Mouse (Mus musculus) myocyte (in vitro differentiated cells): ENCODE data around the gene Cd81. TPM values are rescaled to one million over a fixed set of nuclear protein-coding genes. Genes with fewer than 3 reads are reported as not detected.

Source experiments
- H3K27me3 ChIP-seq: one replicate; pipeline ENCODE4 v1.6.1; 2011; ENCODE audit not compliant: control insufficient read depth, insufficient read depth, insufficient read length
- H3K36me3 ChIP-seq: one replicate; pipeline ENCODE4 v1.6.1; 2011; ENCODE audit not compliant: control insufficient read depth, insufficient read depth
- H3K4me2 ChIP-seq: one replicate; pipeline ENCODE4 v1.6.1; 2011; ENCODE audit warnings: low read depth, control low read depth
- H3K4me3 ChIP-seq: one replicate; pipeline ENCODE4 v1.5.1; 2011; ENCODE audit warnings: mild to moderate bottlenecking, control low read depth, moderate library complexity
- H3K79me2 ChIP-seq: one replicate; pipeline ENCODE4 v1.6.1; 2011; ENCODE audit not compliant: control insufficient read depth, insufficient read depth
- H3ac ChIP-seq: one replicate; pipeline ENCODE4 v1.6.1; 2011; ENCODE audit not compliant: control insufficient read depth, insufficient read length
- CEBPB ChIP-seq: IDR thresholded peaks from 2 replicates; pipeline ENCODE4 v1.6.1; 2011; ENCODE audit warnings: mild to moderate bottlenecking, moderate library complexity; ENCODE audit not compliant: poor library complexity, insufficient read depth, severe bottlenecking
- E2F4 ChIP-seq: IDR thresholded peaks from one replicate; pipeline ENCODE4 v1.6.1; 2011; ENCODE audit warnings: mild to moderate bottlenecking, control low read depth, moderate library complexity; ENCODE audit not compliant: insufficient read depth
- MAX ChIP-seq: IDR thresholded peaks from one replicate; pipeline ENCODE4 v1.6.1; 2011; ENCODE audit warnings: low read depth, mild to moderate bottlenecking, control low read depth
- MYOD1 ChIP-seq, 3 experiments: IDR thresholded peaks; one replicate each; pipeline ENCODE4 v1.6.1; 2011; ENCODE audit warnings: control low read depth in 2 of 3, low read depth in 2 of 3, mild to moderate bottlenecking in 2 of 3, moderate library complexity in 1 of 3; ENCODE audit not compliant: insufficient read length in 2 of 3, control insufficient read depth in 1 of 3
- MYOG ChIP-seq, 3 experiments: IDR thresholded peaks; one replicate each; pipeline ENCODE4 v1.6.1; 2011; ENCODE audit warnings: control low read depth in 2 of 3, low read depth in 2 of 3, mild to moderate bottlenecking in 2 of 3; ENCODE audit not compliant: insufficient read length in 2 of 3, control insufficient read depth in 1 of 3, insufficient read depth in 1 of 3
- POLR2A ChIP-seq: IDR thresholded peaks from one replicate; pipeline ENCODE4 v1.6.1; 2011; ENCODE audit warnings: low read depth, mild to moderate bottlenecking, control low read depth, moderate library complexity; ENCODE audit not compliant: insufficient read length
- POLR2AphosphoS2 ChIP-seq: IDR thresholded peaks from one replicate; pipeline ENCODE4 v1.6.1; 2011; ENCODE audit warnings: low read depth, control low read depth; ENCODE audit not compliant: insufficient read length
- REST ChIP-seq: IDR thresholded peaks from one replicate; pipeline ENCODE4 v1.6.1; 2011; ENCODE audit warnings: mild to moderate bottlenecking, control low read depth, moderate library complexity; ENCODE audit not compliant: insufficient read depth, insufficient read length
- SRF ChIP-seq: IDR thresholded peaks from one replicate; pipeline ENCODE4 v1.6.1; 2011; ENCODE audit warnings: low read depth; ENCODE audit not compliant: control insufficient read depth, insufficient read length
- TCF12 ChIP-seq: IDR thresholded peaks from one replicate; pipeline ENCODE4 v1.6.1; 2011; ENCODE audit warnings: mild to moderate bottlenecking, control low read depth; ENCODE audit not compliant: poor library complexity, insufficient read depth, severe bottlenecking
- TCF3 ChIP-seq: IDR thresholded peaks from one replicate; pipeline ENCODE4 v1.6.1; 2011; ENCODE audit warnings: low read depth, control low read depth; ENCODE audit not compliant: insufficient read length
- USF1 ChIP-seq: IDR thresholded peaks from one replicate; pipeline ENCODE4 v1.6.1; 2011; ENCODE audit warnings: low read depth, mild to moderate bottlenecking, control low read depth, moderate library complexity
- polyA plus RNA-seq: library from polyadenylated mRNA; unstranded; fragments of >200 nt; fragmentation: generic; extraction: Trizol; gene quantifications from one replicate; pipeline ENCODE4 v1.2.1, GENCODE M21; 2012; ENCODE audit warnings: missing spikeins

The Cd81 gene
- polyA plus RNA-seq, 1 experiment, result 744 TPM

DNA sequence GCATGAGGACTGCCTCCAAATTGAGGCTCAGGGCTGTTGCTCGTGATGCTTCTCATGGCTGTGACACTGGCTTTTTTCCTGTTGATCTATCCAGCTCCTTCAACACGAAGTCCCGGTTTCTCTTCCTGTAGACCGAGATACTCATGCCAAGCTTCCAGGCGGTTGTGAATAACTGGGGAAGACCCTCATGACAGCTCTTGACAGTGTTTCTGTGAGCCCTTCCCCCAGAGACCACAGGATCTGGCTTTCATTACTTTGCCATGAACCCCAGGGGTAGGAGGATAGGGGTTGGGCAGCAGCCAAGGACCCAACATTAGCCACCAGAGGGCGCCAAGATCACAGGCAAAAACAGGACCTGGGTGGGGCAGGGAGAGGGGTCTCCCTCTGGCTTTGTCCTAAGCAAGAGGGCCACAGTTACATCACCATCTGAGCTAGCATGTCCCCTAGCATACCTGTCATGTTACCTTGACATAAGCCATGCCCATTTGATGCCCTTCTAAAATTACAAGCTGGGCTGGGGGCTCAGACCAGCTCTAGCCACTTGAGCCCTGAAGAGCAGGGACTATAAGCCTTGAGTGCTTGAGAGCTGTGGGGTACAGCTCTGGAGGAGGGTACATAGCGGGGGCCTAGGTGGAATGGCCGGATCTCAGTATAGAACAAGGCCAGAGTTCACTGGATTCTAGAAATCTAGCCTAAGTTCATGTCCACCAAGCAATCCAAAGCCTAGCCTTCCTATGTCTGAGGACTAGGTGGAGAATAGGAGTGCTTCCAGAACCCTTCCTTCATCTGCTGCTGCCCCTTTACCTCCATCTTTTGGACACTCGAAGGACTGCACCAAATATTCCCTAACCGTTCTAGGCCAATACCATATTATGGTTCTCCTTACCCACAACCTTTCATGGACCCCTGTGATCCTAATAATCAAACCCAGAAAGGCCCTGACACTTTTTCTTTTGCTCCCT is 42.3 kb downstream of the Cd81 start, which contains the start of gene Trpm5:
Gene Trpm5 (minus strand): TSS at position 51 of the 962 bp plus-strand sequence.
- peaks cover 15% of the 10 kb centered on the region for H3K27me3 ChIP-seq
- H3ac ChIP-seq, result no peak within 1 kb of the TSS
- no peaks in the 10 kb centered on the region for H3K79me2 ChIP-seq
- H3K4me3 ChIP-seq, result no peak within 1 kb of the TSS
- TF ChIP-seq POLR2A, result no peak
- no peak for TF ChIP-seq POLR2AphosphoS2
- TF ChIP-seq MAX, result no peak
- no peak for TF ChIP-seq REST
- TF ChIP-seq MYOG (IDR thresholded peaks at IDR 0.05; ENCODE audit: control insufficient read depth in 1 of 3, insufficient read depth in 1 of 3, insufficient read length in 2 of 3, low read depth in 2 of 3), result no peak
- TF ChIP-seq TCF12, result no peak
- no peak for TF ChIP-seq USF1
- no peak for TF ChIP-seq MYOD1 (IDR thresholded peaks at IDR 0.05; ENCODE audit: control insufficient read depth in 1 of 3, insufficient read length in 2 of 3, low read depth in 2 of 3)
- no peak for TF ChIP-seq TCF3
- no peak for TF ChIP-seq E2F4
- no peak for TF ChIP-seq CEBPB
- no peak for TF ChIP-seq SRF
- no peaks in the 10 kb centered on the region for H3K36me3 ChIP-seq
- H3K4me2 ChIP-seq, result no peak within 1 kb of the TSS

GRCm38 (mm10) chr7:143095554-143095907 is 43.0 kb downstream of the Cd81 start:
- Histone ChIP-seq H3K4me3 (no peak overlapping the region), H3K79me2 (no peaks in the 10 kb centered on the region), H3K4me2 (no peak overlapping the region), H3K36me3 (no peaks in the 10 kb centered on the region), H3ac (no peak overlapping the region), H3K27me3 (peaks cover 15% of the 10 kb centered on the region)
- TF ChIP-seq TCF12, result no peak
- TF ChIP-seq POLR2A, result no peak
- no peak for TF ChIP-seq MYOD1 (IDR thresholded peaks at IDR 0.05; ENCODE audit: control insufficient read depth in 1 of 3, insufficient read length in 2 of 3, low read depth in 2 of 3)
- TF ChIP-seq USF1, result no peak
- no peak for TF ChIP-seq MYOG (IDR thresholded peaks at IDR 0.05; ENCODE audit: control insufficient read depth in 1 of 3, insufficient read depth in 1 of 3, insufficient read length in 2 of 3, low read depth in 2 of 3)
- no peak for TF ChIP-seq CEBPB
- no peak for TF ChIP-seq REST
- no peak for TF ChIP-seq MAX
- TF ChIP-seq POLR2AphosphoS2, result no peak
- TF ChIP-seq SRF, result no peak
- no peak for TF ChIP-seq E2F4
- TF ChIP-seq TCF3, result no peak

DNA sequence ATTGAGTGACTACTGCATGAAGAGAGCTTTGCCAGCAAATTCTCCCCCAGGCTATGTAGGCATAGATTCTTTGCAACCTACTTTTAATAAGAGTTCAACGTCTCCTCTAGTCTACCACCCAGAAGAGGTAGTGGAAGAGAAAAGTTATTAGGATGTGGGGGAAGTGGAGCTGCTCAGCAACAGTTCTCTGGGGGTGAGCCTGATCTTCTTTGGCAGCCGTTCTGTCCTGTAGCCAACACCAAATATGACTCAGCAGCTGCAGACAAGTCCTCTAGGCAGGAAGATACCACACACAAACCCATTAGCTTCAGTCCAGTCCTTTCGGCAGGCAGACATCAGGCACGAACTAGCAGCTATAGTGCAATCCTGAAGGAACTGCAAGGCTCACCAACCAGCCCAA is 48.2 kb downstream of the Cd81 start:
- no peak overlapping the region for H3ac ChIP-seq
- H3K27me3 ChIP-seq, result peaks cover 18% of the 10 kb centered on the region
- TF ChIP-seq SRF (no peak), CEBPB (no peak)
- H3K36me3 ChIP-seq, result no peaks in the 10 kb centered on the region
- no peaks in the 10 kb centered on the region for H3K79me2 ChIP-seq
- peak overlapping the region; percentile 0 for H3K4me2 ChIP-seq
- H3K4me3 ChIP-seq, result no peak overlapping the region

GRCm38 (mm10) chr7:143105258-143105897 is 52.8 kb downstream of the Cd81 start:
- no peaks in the 10 kb centered on the region for H3K79me2 ChIP-seq
- H3K4me2 ChIP-seq, result no peak overlapping the region
- H3ac ChIP-seq, result no peak overlapping the region
- H3K36me3 ChIP-seq, result no peaks in the 10 kb centered on the region
- TF ChIP-seq USF1 (no peak), CEBPB (no peak), MAX (no peak), SRF (no peak), E2F4 (no peak), TCF3 (no peak), POLR2AphosphoS2 (no peak)
- peaks cover 61% of the 10 kb centered on the region for H3K27me3 ChIP-seq
- H3K4me3 ChIP-seq, result no peak overlapping the region

DNA sequence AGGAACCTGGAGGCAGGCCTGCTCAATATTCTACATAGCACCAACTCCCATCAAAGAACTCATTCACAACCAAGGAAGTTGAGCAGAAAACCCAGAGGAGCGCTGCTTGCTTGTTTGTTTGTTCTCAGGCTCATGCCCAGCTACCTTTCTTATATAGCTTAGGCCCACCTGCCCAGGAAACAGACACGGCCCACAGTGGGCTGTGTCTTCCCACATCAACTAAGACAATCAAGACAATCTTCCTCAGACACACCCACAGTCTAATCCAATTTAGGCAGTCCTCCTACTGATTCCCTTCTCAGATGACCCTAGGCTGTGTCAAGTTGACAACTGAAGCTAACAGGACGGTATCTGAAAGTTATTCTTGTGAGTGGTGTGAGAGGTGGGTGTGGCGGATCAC is 53.5 kb downstream of the Cd81 start, which contains the start of gene Kcnq1:
Gene Kcnq1 (plus strand): TSS at position 301 of the 400 bp plus-strand sequence.
- Histone ChIP-seq H3K27me3 (peaks cover 61% of the 10 kb centered on the region), H3K79me2 (no peaks in the 10 kb centered on the region), H3K4me2 (no peak within 1 kb of the TSS), H3K4me3 (no peak within 1 kb of the TSS), H3K36me3 (no peaks in the 10 kb centered on the region), H3ac (no peak within 1 kb of the TSS)
- no peak for TF ChIP-seq MYOD1 (IDR thresholded peaks at IDR 0.05; ENCODE audit: control insufficient read depth in 1 of 3, insufficient read length in 2 of 3, low read depth in 2 of 3)
- TF ChIP-seq USF1, result no peak
- no peak for TF ChIP-seq POLR2A
- TF ChIP-seq TCF12, result no peak
- no peak for TF ChIP-seq POLR2AphosphoS2
- TF ChIP-seq TCF3, result no peak
- no peak for TF ChIP-seq CEBPB
- TF ChIP-seq MAX, result no peak
- TF ChIP-seq SRF, result no peak
- TF ChIP-seq MYOG (IDR thresholded peaks at IDR 0.05; ENCODE audit: control insufficient read depth in 1 of 3, insufficient read depth in 1 of 3, insufficient read length in 2 of 3, low read depth in 2 of 3), result no peak
- no peak for TF ChIP-seq REST
